Mouse (Mus musculus) duodenum, adult 2 months (tissue): Measurements from ENCODE around the gene Vmn2r110. TPM values are rescaled to one million over a fixed set of nuclear protein-coding genes. Genes with fewer than 3 reads are reported as not detected.

Experiments used
- polyA plus RNA-seq: library from polyadenylated mRNA; depleted of rRNA; stranded (reverse); fragments of >200 nt; gene quantifications from 2 replicates; pipeline ENCODE4 v1.2.3, GENCODE M21; 2012; ENCODE audit warnings: low replicate concordance; rRNA removed

Gene Vmn2r110
- not detected in 2 replicates for polyA plus RNA-seq

DNA sequence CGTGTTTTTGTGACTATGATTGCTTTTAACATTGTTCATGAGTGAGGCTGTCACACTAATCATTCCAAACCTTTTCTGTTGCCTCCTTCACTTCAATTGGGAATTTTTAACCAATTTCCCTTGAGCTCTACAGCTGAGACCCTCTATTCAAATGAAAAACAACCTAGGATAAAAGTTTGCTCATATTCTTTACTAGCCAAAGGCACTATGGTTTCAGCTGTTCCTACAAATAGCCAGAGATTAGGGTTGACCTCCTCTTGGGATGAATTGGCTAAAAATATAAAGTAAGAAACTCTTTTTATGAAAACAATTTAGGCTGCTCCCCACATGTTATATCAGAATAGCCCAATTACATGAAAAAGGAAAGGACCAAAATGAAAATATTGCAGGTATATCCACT is at the start of gene Vmn2r110:
Vmn2r110 (minus strand) TSS at position 101 of the 400 bp plus-strand sequence.

DNA sequence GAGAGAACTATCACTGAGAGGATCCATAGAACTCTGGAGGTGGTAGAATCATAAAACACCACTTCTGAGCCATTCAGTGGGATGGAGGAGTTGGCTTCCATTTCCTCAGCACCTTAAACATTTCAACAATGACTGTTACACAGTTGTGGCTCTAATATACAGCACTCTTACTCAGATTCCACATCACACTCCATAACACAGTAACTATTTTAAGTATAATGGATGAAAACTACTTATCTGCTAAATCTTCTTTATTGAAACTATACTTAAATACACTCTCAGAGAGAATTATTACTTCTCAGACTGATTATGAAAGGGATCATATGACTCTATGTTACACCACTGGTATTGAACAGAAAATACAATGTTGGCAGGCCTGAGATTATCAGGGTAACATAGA is 28.6 kb upstream of the Vmn2r110 start, which contains the start of gene Fpr-rs3:
Fpr-rs3 (minus strand) TSS at position 101 of the 400 bp plus-strand sequence.

GRCm38 (mm10) chr17:20564656-20565055 is 31.6 kb downstream of the Vmn2r110 start, which contains the start of gene Vmn2r109:
Gene Vmn2r109, minus strand, starts transcription at chr17:20564756.

Other genes with a start within 250 kb of the Vmn2r110 start
- gene Vmn1r224, start 182.3 kb downstream of the Vmn2r110 start, polyA plus RNA-seq = not detected in 2 replicates
- not detected in 2 replicates for gene Vmn2r108, start 115.1 kb downstream of the Vmn2r110 start, polyA plus RNA-seq
- not detected in 2 replicates for gene Vmn1r225, start 98.3 kb downstream of the Vmn2r110 start, polyA plus RNA-seq
- not detected in 2 replicates for gene Vmn2r109, start 31.7 kb downstream of the Vmn2r110 start, polyA plus RNA-seq
- gene Fpr-rs3, start 28.5 kb upstream of the Vmn2r110 start, polyA plus RNA-seq = not detected in 2 replicates
- gene Vmn1r226, start 86.4 kb upstream of the Vmn2r110 start, polyA plus RNA-seq = not detected in 2 replicates
- not detected in 2 replicates for gene Vmn1r227, start 133.4 kb upstream of the Vmn2r110 start, polyA plus RNA-seq
- gene Vmn1r228, start 189.7 kb upstream of the Vmn2r110 start, polyA plus RNA-seq = not detected in 2 replicates
- gene Vmn1r229, start 215.1 kb upstream of the Vmn2r110 start, polyA plus RNA-seq = not detected in 2 replicates
- not detected in 2 replicates for gene Vmn1r230, start 244.0 kb upstream of the Vmn2r110 start, polyA plus RNA-seq